Mouse (Mus musculus) urinary bladder, postnatal 25 days (tissue): ENCODE measurements at regions not wholly inside any gene's neighbourhood (a gene's known extent, or its start where the extent isn't known, plus 50 kb on each side); places are given as distances from the start of the nearest gene placed in this dataset.

ENCODE experiments used
- DNase-seq: peaks from one replicate; pipeline ENCODE4 v3.0.0; 2022; ENCODE audit warnings: low spot score

DNA sequence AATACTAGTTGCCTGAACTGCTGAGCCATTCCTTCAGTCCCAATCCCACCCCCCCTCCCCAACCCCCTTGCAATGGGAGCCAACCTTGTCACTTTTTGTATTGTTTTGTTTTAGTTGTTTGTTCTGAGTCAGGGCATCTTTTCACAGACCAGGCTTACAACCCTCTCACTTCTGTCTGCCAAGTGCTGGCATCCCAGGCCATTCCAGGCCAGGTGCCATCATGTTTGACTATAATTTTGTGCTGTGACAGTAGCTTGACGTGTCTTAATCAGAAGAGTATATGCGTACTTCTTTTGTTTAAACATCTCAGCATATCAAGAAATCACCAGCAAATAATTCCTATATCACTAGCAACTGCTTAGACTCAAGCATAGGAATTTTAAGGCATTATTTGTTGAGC is 117.0 kb upstream of the Ccdc54 start:
- DNase-seq: no peak

DNA sequence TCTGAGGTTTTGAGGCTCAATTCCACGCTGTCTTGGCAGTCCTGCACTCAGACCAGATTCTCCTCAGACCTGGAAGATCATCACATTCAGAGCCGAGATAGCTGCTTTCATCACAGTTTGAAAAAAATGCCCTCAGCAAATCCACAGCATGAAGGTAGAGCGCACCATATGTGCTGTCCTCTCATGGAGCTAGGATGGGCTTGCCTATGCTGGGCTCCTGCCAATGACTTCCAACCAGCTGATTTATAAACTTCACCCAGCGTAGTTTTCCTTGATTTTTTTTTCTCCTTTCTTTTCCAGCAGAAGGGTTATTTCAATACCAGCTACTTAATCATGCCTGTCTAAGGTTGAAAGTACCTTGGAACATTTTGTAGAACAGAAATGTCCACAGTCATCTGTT is 115.0 kb upstream of the Ccdc54 start:
- no peak for DNase-seq

DNA sequence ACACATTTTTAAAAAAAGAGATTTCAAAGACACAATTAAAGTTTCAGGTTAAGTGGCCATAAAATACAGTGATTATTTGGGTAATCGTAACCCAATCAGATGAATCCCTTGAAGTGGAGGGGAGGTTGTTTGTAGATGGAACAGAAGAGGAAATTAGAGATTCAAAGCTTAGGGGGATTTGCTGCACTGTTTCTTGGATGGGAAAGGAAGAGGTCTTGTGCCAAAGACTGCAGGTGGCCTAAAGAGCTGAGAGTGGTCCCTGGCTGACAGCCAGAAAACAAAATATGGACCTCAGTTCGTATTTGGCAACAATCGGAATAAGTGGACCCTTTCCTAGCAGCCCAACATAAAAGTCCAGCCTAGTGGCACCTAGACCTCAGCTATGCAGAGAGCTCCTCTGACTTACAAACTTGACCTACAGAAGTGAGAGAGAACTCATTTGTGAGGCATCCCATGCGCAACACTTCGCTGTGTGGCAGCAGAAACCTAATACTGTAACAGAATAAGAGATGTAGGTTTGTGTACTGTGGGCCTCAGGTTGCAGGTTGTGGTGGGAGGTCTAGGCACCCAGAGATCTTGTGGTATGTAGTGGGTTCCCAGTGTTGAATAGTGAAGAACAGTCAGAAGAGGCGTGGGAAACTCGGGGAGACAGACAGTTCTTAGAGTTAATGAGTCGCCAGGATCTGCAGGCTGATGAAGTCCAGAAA is 110.0 kb upstream of the Ccdc54 start:
- DNase-seq: no peak

DNA sequence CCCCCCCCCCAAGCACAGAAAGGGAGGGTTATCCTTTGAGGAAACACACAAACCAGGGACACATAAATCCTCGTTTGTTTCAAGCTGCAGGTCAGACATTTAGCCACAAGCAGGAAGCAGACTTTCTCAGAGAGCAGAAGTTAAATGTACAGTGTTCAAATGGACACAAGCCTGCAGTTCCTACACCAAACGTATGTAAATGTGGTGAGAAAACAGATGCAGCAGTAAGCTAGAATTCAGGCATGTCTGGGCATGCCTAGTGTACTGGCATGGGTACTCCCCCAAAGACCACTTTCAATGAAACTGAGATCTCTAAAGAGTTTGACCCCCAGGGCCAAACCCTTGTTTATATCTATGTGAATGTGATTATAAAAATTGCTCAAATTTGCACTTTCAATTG is 109.2 kb upstream of the Ccdc54 start:
- no peak for DNase-seq

DNA sequence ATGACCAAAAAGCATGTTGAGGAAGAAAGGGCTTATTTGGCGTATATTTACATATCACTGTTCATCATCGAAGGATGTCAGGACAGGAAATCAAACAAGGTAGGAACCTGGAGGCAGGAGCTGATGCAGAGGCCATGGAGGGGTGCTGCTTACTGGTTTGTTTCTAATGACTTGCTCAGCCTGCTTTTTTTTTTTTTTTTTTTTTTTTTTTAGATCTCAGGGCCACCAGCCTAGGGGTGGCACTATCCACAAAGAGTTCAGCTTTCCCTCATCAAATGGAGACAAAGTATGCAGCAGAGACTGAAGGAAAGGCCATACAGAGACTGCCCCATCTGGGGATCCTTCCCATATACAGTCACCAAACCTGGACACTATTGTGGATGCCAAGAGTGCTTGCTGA is 106.8 kb upstream of the Ccdc54 start:
- DNase-seq: no peak

DNA sequence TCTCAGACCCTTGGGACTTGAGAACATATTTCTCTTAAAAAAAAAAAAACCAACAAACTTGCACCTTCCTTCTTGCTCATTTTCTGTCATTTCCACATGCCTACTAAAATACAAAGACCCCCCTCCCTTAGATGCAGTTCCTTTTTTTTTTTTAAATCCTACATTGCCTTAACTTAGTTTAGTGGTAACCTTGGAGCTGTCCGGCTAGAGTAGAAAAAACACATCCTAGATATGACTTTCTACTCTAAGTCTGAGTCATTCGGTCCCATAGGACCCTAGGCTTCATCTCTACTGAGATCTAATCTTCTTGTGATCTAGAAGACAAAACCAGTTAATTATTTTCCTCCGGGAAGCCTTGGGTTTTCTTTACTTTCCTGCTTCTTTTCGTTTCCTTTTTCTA is 105.1 kb upstream of the Ccdc54 start:
- DNase-seq: no peak

DNA sequence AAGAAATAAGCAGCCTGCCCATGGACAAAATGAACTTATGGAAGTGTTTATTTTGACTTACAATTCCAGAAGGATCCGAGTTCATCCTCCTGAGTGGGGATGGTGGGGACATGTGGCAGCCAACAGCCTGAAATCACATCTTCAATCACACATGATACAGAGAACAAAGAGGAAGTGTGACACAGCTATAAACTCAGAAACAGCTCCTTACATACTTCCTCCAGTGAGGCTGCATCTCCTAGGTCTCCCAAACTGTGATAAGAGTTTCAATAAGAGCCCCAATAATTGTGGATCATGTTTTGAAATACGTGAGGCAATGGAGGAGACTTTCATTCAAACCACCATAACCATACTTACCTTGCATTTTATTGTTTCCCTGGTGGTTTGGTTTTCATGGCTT is 103.1 kb upstream of the Ccdc54 start:
- no peak for DNase-seq

DNA sequence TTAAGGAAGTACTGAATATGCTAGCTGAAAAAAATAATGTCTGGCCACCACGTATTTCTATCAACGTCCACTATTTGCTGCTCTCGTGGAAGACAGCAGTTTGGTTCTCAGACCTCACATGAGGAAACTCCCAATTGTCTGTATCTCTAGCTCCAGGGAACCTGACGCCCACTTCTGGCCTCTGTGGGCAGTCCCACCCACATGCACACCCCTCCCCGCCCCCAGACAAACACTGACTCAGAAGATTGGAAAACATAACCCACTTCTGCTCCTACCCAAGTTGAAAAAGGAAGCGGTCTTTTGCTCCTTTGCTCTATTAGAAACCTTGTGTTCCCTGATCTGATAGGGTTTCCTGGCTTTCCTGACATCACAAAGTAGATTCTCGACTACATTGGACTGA is 99.9 kb upstream of the Ccdc54 start:
- no peak for DNase-seq

DNA sequence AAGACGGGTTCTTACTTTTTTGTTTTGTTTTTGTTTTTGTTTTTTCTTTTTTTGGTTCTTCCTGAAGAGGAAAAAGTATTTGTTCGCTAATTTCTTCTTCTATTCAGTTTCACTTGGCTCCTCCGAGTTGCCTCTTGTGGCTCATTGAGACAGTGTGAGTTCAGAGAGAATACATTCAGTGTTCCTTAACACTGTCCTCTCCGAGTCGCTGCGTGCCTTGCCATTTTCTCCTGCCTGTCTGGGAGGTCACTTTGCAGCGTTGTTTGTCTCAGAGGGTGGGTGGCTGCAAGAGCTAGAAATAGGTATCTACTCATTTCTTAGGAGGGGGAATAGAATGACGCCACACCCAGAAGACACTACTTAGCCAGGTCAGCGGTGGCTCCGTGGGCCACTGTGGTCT is 98.6 kb upstream of the Ccdc54 start:
- DNase-seq: no peak

DNA sequence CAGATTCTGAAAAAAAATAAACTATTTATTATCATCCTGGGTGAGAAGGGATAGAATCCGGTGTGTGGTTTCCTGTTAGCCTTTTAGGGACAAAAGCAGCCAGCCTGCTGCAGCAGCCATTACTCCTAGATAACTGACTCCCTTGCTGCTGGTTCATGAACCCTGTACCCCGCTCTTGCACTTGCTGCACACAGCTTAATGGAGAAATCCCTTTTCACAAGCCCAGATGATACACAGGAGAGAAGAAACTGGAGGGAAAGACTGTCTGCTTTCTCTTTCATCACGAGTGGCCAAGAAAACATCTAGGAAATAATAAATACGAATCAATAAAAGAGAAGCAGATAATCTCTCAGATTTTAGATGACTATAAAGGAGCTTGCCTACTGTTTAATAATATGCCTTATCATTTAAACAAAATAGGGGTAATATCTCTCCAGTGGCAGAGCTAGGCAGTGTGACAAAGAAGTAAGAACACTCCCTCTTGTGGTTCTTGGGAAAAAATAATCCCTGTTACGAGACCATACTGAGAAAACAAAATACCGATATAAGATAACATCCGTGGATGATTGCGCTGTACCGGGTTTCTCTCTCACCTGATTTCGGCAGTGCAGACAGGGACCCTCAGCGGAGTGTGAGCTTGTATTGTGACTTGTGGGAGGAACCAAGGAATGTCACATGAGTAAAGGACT is 98.0 kb upstream of the Ccdc54 start:
- DNase-seq: no peak

DNA sequence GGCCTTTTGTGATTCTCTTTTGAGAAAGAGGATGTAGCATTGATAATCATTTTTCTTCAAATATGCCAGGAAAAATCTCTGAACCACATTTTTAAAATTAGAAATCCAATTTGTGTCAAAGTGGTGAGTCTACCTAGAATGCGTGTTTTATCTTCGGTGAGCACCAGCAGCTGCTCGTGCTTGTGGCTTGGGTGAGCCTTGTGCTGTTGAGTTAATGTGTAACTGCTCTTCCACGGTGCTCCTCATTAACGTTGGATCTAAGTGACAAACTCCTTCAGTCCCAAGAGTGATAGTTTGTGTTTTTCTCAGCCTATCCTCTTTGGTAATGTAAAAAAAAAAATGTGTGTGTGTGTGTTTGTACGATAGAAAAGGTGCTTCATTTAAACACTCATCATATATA is 88.7 kb upstream of the Ccdc54 start:
- no peak for DNase-seq

DNA sequence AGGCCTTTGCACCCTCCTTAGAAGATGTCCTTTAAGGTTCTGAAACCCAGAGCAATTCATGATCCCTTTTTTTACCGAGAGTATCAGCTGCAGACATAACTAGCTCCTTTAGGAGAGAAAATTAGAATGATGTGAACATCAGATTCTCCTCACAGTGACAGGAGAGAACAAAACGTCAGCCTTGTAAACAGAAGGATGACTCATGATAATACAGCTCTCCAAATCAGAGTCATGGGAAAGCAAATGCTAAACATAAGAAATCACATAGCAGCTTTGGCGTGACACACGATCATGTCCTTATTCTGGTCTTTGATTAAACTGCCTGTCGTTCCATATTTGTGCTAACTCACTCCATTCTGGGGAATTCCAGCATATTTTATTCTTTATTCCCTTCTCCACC is 82.4 kb upstream of the Ccdc54 start:
- DNase-seq: no peak

DNA sequence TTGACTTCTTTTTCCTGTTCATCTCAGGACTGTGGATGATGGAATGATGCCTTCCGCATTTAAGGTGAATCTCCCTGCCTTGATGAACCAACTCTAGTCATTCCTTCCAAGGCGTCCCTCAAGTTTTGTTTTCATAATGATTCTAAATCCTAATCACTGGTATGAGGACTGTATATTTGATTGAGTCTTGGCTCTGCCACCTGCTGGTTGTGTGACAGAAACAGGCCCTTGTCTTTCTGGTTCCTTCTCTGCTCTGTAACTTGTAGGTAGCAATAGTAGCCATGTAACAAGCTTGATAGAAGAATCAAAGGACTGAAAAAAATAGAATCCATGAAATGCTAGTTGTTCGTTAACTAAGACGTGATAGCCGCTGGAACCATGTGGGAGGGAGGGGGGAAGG is 81.8 kb upstream of the Ccdc54 start:
- no peak for DNase-seq

DNA sequence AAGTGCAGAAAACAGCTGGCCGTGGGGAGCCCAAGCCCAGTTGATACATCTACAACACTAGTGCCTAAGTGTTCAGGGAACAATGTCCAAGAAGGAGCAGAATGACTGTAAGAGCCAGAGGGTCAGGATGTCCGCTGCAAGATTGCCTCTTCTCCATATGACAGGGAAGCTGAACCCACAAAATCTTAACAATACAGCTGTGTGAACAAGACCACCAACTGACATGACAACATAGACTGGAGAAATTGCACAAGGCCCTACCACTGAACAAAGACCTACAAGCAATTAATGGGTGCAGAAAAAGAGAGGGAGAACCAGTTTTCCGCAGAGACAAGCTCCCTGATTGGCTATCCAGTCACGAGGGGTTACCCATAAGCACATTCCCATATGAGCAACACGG is 80.2 kb upstream of the Ccdc54 start:
- DNase-seq: no peak

DNA sequence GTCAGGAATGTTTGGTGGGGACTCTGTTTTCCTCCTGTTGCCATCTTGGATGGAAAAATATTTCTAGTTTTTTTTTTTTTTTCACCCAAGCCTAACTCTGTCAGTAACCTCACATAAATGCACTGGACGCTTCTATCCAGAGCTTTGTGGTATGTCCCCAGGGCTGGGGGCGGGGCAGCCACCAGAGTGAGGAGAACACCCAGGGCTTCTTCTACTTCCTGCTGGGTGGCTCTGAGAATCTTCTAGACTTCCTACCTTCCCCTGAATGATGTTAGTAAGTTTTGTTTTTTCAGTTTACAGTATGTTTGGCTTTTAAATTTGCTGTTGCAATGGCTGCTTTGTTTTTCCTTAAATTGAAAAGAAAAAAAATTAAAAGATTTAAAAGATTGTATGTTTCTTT is 73.3 kb upstream of the Ccdc54 start:
- no peak for DNase-seq
